Mouse (Mus musculus): ENCODE data around the gene Gprc5c. TPM values are rescaled to one million over a fixed set of nuclear protein-coding genes. Genes with fewer than 3 reads are reported as not detected.

The Gprc5c gene
- polyA plus RNA-seq, 2 experiments: 34.1 to 35.5 TPM

DNA sequence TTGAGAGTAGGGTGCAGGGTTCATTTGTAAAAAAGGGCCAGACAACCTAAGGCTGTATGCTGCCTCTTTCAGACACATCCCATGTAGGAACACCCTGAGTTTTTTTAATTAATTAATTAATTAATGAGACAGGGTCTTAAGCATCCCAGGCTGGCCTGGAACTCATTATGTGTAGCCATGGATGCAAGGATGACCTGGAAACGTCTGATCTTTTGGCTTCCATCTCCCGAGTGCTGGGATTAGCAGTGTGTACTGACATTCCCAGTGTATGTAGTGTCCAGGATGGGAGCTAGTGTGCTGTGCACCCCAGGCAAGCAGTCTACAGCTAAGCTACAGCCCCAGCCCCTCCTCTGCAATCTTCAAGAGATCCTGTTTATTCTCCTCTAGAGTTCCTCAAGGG lies 25.7 kb downstream of the Gprc5c start:
- 12% methylated on average over 2 of the region's 2 CpGs for WGBS

DNA sequence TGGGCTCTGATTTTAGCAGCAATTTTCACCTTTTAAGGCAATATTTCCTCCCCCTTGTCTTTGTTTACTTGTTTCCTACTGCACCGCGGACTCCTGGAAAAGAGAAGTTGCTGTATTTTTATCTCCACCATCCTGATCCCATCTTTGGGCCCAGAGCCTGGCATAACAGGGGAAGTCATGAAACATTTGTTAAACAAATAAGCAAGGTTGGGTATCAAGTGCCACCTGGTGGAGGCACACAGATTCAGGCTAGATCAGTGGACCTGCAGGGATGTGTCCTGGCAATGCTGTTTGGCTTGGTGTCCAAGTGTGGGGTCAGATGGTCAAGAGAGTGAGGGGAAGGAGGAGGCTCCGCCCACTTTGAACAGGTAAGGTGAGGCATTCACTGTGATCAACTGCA lies 26.2 kb downstream of the Gprc5c start:
- no peak overlapping the region for H3K4me3 ChIP-seq (replicated peaks; ENCODE audit: low read length)
- WGBS: 43% methylated on average over 3 of the region's 3 CpGs
- no peaks in the 10 kb centered on the region for H3K9me3 ChIP-seq (ENCODE audit: control insufficient read depth, low read length)
- H3K4me2 ChIP-seq (replicated peaks; ENCODE audit: low read depth, low read length, severe bottlenecking): no peak overlapping the region
- ATAC-seq (ENCODE audit: low FRiP score, low read depth): no peak
- no peak for TF ChIP-seq POLR2A (IDR thresholded peaks at IDR 0.05; ENCODE audit: borderline replicate concordance, extremely low read depth, insufficient read depth, insufficient read length)
- H3K4me1 ChIP-seq (ENCODE audit: control insufficient read depth, insufficient read depth, low read length): peaks cover 26% of the 10 kb centered on the region
- H3K27ac ChIP-seq (replicated peaks; ENCODE audit: low read depth, low read length): no peak overlapping the region
- no peaks in the 10 kb centered on the region for H3K27me3 ChIP-seq (ENCODE audit: control insufficient read depth, insufficient read depth, low read length)
- no peaks in the 10 kb centered on the region for H3K36me3 ChIP-seq (ENCODE audit: control insufficient read depth, insufficient read depth, low read length)
- peak; percentile 48 for DNase-seq (ENCODE audit: low spot score)
- no peak overlapping the region for H3K9ac ChIP-seq (ENCODE audit: low read depth, low read length, severe bottlenecking)

More for the DNA sequence above, 25.7 kb downstream of the Gprc5c start:
- H3K4me2 ChIP-seq (replicated peaks; ENCODE audit: low read depth, low read length, severe bottlenecking): no peak overlapping the region
- no peaks in the 10 kb centered on the region for H3K27me3 ChIP-seq (ENCODE audit: control insufficient read depth, insufficient read depth, low read length)
- TF ChIP-seq POLR2A (IDR thresholded peaks at IDR 0.05; ENCODE audit: borderline replicate concordance, extremely low read depth, insufficient read depth, insufficient read length): no peak
- H3K9me3 ChIP-seq (ENCODE audit: control insufficient read depth, low read length): no peaks in the 10 kb centered on the region
- ATAC-seq (ENCODE audit: low FRiP score, low read depth) (no peak), DNase-seq (ENCODE audit: low spot score) (no peak)
- H3K36me3 ChIP-seq (ENCODE audit: control insufficient read depth, insufficient read depth, low read length): peaks cover 4% of the 10 kb centered on the region
- H3K27ac ChIP-seq (replicated peaks; ENCODE audit: low read depth, low read length): no peak overlapping the region
- H3K9ac ChIP-seq (ENCODE audit: low read depth, low read length, severe bottlenecking): no peak overlapping the region
- no peak overlapping the region for H3K4me3 ChIP-seq (replicated peaks; ENCODE audit: low read length)
- H3K4me1 ChIP-seq (ENCODE audit: control insufficient read depth, insufficient read depth, low read length): peaks cover 26% of the 10 kb centered on the region

DNA sequence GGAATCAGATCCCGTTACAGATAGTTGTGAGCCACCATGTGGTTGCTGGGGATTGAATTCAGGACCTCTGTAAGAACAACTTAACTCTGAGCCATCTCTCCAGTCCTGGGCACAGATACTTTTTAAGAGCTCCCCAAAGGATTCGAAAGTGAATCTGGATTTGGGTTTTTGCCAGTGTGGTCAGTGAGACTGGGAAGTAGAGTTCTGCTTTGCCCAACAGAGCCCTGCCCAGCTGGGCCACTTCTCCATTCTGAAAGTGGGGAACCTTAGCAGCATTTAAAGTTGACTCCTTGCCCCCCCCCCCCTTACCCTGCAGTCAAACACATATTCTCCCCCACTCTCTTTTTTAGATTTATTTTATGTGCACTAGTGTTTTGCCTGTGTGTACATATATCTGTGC lies 28.7 kb downstream of the Gprc5c start:
- Histone ChIP-seq H3K4me1 (ENCODE audit: control insufficient read depth, insufficient read depth, low read length) (peaks cover 15% of the 10 kb centered on the region), H3K9ac (ENCODE audit: low read depth, low read length, severe bottlenecking) (no peak overlapping the region), H3K36me3 (ENCODE audit: control insufficient read depth, insufficient read depth, low read length) (no peaks in the 10 kb centered on the region), H3K27me3 (ENCODE audit: control insufficient read depth, insufficient read depth, low read length) (no peaks in the 10 kb centered on the region), H3K4me3 (replicated peaks; ENCODE audit: low read length) (no peak overlapping the region), H3K4me2 (replicated peaks; ENCODE audit: low read depth, low read length, severe bottlenecking) (no peak overlapping the region), H3K27ac (replicated peaks; ENCODE audit: low read depth, low read length) (no peak overlapping the region), H3K9me3 (ENCODE audit: control insufficient read depth, low read length) (no peaks in the 10 kb centered on the region)
- ATAC-seq (ENCODE audit: low FRiP score, low read depth) (no peak), DNase-seq (ENCODE audit: low spot score) (no peak)
- no peak for TF ChIP-seq POLR2A (IDR thresholded peaks at IDR 0.05; ENCODE audit: borderline replicate concordance, extremely low read depth, insufficient read depth, insufficient read length)
- WGBS: 79% methylated on average over 2 of the region's 2 CpGs

DNA sequence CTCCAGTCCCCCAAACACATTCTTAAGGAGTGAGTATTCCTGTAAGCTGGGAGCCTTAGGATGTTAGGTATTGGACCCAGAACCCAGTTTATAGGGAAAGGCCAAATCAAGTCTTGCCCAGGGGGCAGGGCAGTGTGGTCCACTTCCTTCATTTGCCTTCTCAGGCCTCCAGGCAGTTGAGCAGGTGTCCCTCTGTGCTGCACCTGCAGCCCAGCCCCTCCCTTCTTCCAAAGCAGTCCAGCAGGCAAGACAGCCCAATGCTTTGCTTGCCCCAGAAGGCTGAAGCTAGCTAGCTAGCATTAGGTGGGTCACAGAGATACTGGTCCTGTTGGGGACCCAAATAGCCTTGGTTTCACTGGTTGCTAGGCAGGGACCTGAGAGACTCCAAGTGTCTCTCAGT lies 29.2 kb downstream of the Gprc5c start:
- Histone ChIP-seq H3K27me3 (ENCODE audit: control insufficient read depth, insufficient read depth, low read length) (no peaks in the 10 kb centered on the region), H3K4me1 (ENCODE audit: control insufficient read depth, insufficient read depth, low read length) (peaks cover 10% of the 10 kb centered on the region; the same call in 1 of the 2 replicates), H3K9ac (ENCODE audit: low read depth, low read length, severe bottlenecking) (no peak overlapping the region), H3K4me3 (replicated peaks; ENCODE audit: low read length) (no peak overlapping the region), H3K36me3 (ENCODE audit: control insufficient read depth, insufficient read depth, low read length) (no peaks in the 10 kb centered on the region), H3K27ac (replicated peaks; ENCODE audit: low read depth, low read length) (no peak overlapping the region), H3K9me3 (ENCODE audit: control insufficient read depth, low read length) (no peaks in the 10 kb centered on the region), H3K4me2 (replicated peaks; ENCODE audit: low read depth, low read length, severe bottlenecking) (no peak overlapping the region)
- ATAC-seq (ENCODE audit: low FRiP score, low read depth): no peak
- DNase-seq (ENCODE audit: low spot score): no peak
- no peak for TF ChIP-seq POLR2A (IDR thresholded peaks at IDR 0.05; ENCODE audit: borderline replicate concordance, extremely low read depth, insufficient read depth, insufficient read length)

DNA sequence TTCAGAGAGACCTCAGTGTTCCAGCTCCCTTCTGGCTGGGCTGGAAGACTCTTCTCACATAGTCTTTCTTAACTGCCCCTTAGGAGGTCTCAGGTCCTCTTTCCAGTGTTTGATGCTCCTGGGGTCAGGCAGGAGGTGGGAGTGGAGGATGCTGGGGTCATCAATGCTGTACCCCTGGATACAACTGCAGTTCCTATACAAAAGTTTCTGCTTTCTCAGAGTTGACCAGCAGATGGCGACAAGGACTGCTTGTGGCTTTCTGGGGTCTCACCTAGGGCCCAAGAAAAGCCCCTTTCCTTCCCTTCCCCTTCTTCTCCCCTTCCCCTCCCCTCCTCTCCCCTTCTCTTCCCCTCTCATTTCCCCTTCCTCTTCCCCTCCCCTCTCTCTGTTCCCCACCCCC lies 29.6 kb downstream of the Gprc5c start:
- WGBS: 0% methylated on average over 1 of the region's 1 CpGs

DNA sequence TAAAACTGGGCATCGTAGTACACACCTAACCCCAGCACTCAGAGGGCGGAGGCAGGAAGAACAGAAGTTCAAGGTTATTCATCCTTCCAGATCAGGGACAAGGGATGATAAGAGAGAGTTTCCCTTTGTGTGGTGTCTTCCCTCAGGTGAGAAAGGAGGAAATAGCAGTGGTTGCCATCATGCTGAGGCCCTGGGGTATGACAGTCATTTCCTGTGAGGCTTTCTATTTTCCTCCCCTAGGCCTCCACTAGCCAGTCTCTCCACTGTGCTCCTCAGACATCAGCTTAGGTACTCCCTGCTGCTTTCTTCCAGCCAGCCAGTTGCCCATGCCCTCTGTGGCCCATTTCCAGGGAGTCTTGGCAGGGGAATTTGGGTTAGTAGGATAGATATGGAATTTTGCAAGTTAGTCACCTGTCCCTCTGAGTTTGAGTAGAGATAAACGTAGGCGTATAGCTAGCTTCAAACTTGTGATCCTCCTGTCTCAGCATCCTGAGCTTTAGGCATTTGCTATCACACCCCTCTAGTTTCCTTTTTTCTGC lies 32.4 kb downstream of the Gprc5c start:
- Histone ChIP-seq H3K4me3 (replicated peaks; ENCODE audit: low read length) (no peak overlapping the region), H3K4me1 (ENCODE audit: control insufficient read depth, insufficient read depth, low read length) (no peaks in the 10 kb centered on the region), H3K9me3 (ENCODE audit: control insufficient read depth, low read length) (no peaks in the 10 kb centered on the region), H3K36me3 (ENCODE audit: control insufficient read depth, insufficient read depth, low read length) (no peaks in the 10 kb centered on the region), H3K27ac (replicated peaks; ENCODE audit: low read depth, low read length) (no peak overlapping the region), H3K27me3 (ENCODE audit: control insufficient read depth, insufficient read depth, low read length) (no peaks in the 10 kb centered on the region), H3K4me2 (replicated peaks; ENCODE audit: low read depth, low read length, severe bottlenecking) (no peak overlapping the region), H3K9ac (ENCODE audit: low read depth, low read length, severe bottlenecking) (no peak overlapping the region)
- no peak for TF ChIP-seq POLR2A (IDR thresholded peaks at IDR 0.05; ENCODE audit: borderline replicate concordance, extremely low read depth, insufficient read depth, insufficient read length)
- DNase-seq (ENCODE audit: low spot score) (no peak), ATAC-seq (ENCODE audit: low FRiP score, low read depth) (no peak)
- 83% methylated on average over 4 of the region's 4 CpGs for WGBS

More for the DNA sequence above, 29.6 kb downstream of the Gprc5c start:
- H3K36me3 ChIP-seq (ENCODE audit: control insufficient read depth, insufficient read depth, low read length): no peaks in the 10 kb centered on the region
- peaks cover 6% of the 10 kb centered on the region; the same call in 1 of the 2 replicates for H3K4me1 ChIP-seq (ENCODE audit: control insufficient read depth, insufficient read depth, low read length)
- H3K9ac ChIP-seq (ENCODE audit: low read depth, low read length, severe bottlenecking): no peak overlapping the region
- DNase-seq (ENCODE audit: low spot score) (peak; percentile 48), ATAC-seq (ENCODE audit: low FRiP score, low read depth) (no peak)
- no peak overlapping the region for H3K27ac ChIP-seq (replicated peaks; ENCODE audit: low read depth, low read length)
- no peak overlapping the region for H3K4me3 ChIP-seq (replicated peaks; ENCODE audit: low read length)
- no peak overlapping the region for H3K4me2 ChIP-seq (replicated peaks; ENCODE audit: low read depth, low read length, severe bottlenecking)
- H3K27me3 ChIP-seq (ENCODE audit: control insufficient read depth, insufficient read depth, low read length): no peaks in the 10 kb centered on the region
- TF ChIP-seq POLR2A (IDR thresholded peaks at IDR 0.05; ENCODE audit: borderline replicate concordance, extremely low read depth, insufficient read depth, insufficient read length): no peak
- H3K9me3 ChIP-seq (ENCODE audit: control insufficient read depth, low read length): no peaks in the 10 kb centered on the region
